Mouse (Mus musculus) cortical plate, adult 2 months (tissue): ENCODE results near the gene Zfp451.

Experiments
- CTCF ChIP-seq: fragments of 200-500 bp; IDR thresholded peaks from 2 replicates; pipeline ENCODE4 v1.5.1; 2011; ENCODE audit warnings: mild to moderate bottlenecking, control low read depth, low read length; ENCODE audit not compliant: insufficient read depth; ENCODE audit errors: extremely low read depth
- POLR2A ChIP-seq: fragments of 200-500 bp; IDR thresholded peaks from 2 replicates; pipeline ENCODE4 v1.6.1; 2011; ENCODE audit warnings: mild to moderate bottlenecking, low read length, control low read depth; ENCODE audit not compliant: insufficient read depth; ENCODE audit errors: extremely low read depth

DNA sequence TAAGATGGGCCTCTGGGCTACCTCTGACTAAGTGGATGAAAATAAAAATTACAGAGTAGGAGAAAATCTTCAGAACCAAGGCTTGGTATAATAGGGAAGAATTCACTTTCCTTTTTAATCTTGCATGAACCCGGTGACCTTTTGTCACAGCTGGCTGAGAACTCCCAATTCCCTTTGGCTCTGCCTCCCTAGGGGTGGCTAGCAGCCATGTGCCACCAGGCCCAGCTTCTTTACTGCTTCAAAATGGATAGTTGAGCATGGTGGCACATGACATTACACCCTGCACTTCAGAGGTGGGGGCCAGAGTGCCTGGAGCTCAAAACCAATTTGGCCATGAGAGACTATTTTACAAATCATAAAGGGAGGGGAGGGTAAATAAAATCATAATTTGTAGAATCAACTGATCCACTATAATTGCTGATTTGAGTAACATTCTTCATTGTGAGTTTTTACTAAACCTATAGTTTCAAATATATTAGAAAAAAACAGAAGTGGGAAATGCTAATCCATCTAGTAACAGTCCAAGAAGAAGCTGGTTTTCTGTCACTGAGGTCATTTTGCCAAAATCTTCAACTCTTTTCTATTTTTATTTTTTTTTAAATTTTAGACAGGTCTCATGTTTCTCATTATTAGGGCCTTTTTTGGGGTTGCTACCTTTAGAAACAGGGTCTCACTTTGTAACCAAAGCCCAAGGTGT lies 46.2 kb downstream of the Zfp451 start:
- TF ChIP-seq POLR2A (no peak), CTCF (no peak)
